Mouse (Mus musculus) cortical plate, adult 2 months (tissue): ENCODE data around the gene 9530077C05Rik.

Experiments
- CTCF ChIP-seq: fragments of 200-500 bp; IDR thresholded peaks from 2 replicates; pipeline ENCODE4 v1.5.1; 2011; ENCODE audit warnings: mild to moderate bottlenecking, control low read depth, low read length; ENCODE audit not compliant: insufficient read depth; ENCODE audit errors: extremely low read depth
- POLR2A ChIP-seq: fragments of 200-500 bp; IDR thresholded peaks from 2 replicates; pipeline ENCODE4 v1.6.1; 2011; ENCODE audit warnings: mild to moderate bottlenecking, low read length, control low read depth; ENCODE audit not compliant: insufficient read depth; ENCODE audit errors: extremely low read depth

DNA sequence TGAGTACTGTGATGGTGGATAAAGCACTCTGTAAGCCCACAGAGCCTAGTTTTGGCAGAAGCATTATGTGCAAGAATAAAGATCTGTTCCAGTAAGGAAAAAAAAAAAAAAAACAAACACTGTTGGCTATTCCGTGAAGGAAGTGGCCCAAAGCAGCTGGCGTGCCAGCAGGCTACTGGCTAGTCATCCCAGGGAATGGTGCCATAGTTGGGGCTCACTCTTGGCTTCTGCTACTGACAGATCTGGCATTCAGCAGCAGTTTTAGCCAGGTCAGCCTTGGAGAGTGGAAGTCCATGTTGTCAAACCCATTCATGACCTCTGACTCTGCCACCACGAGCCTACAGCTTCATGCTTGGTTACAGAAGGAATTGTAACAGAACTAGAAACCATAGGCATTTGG, 50.6 kb downstream of the 9530077C05Rik start:
- no peak for TF ChIP-seq CTCF
- TF ChIP-seq POLR2A = no peak
